Mouse (Mus musculus) MEL (cell line): ENCODE measurements around the gene Esam.

Experiments used
- BHLHE40 ChIP-seq: IDR thresholded peaks from 2 replicates; pipeline ENCODE4 v1.6.1; 2012; ENCODE audit warnings: low read depth, mild to moderate bottlenecking, inconsistent platforms, low read length, improper control_type of control experiment, borderline replicate concordance
- GABPA ChIP-seq: IDR thresholded peaks from 2 replicates; pipeline ENCODE4 v1.6.1; 2012; ENCODE audit warnings: low read depth, mild to moderate bottlenecking, inconsistent platforms, low read length, improper control_type of control experiment, moderate library complexity
- POLR2AphosphoS2 ChIP-seq: IDR thresholded peaks from 2 replicates; pipeline ENCODE4 v1.6.1; 2011; ENCODE audit warnings: low read length, improper control_type of control experiment
- RAD21 ChIP-seq: IDR thresholded peaks from 2 replicates; pipeline ENCODE4 v1.6.1; 2011; ENCODE audit warnings: mild to moderate bottlenecking, low read depth, low read length, improper control_type of control experiment
- TAL1 ChIP-seq: IDR thresholded peaks from 2 replicates; pipeline ENCODE4 v1.6.1; 2012; ENCODE audit warnings: mild to moderate bottlenecking, inconsistent platforms, low read length, moderate library complexity, mixed read lengths
- ZMIZ1 ChIP-seq: IDR thresholded peaks from 2 replicates; pipeline ENCODE4 v1.6.1; 2012; ENCODE audit warnings: low read depth, mild to moderate bottlenecking, inconsistent platforms, low read length, improper control_type of control experiment, moderate library complexity

GRCm38 (mm10) chr9:37544447-37545165, 16.7 kb downstream of the Esam start:
- TF ChIP-seq GABPA, result no peak
- TF ChIP-seq RAD21, result no peak
- no peak for TF ChIP-seq ZMIZ1
- no peak for TF ChIP-seq POLR2AphosphoS2
- no peak for TF ChIP-seq TAL1
- no peak for TF ChIP-seq BHLHE40
